Mouse (Mus musculus): Measurements from ENCODE around the gene Prg4. TPM values are rescaled to one million over a fixed set of nuclear protein-coding genes. Genes with fewer than 3 reads are reported as not detected.

The Prg4 gene
- 0.35 and 0.58 TPM in 2 replicates for polyA plus RNA-seq (2015; fragmentation: Nextera tagmentation; extraction: Ambion mirVana)

DNA sequence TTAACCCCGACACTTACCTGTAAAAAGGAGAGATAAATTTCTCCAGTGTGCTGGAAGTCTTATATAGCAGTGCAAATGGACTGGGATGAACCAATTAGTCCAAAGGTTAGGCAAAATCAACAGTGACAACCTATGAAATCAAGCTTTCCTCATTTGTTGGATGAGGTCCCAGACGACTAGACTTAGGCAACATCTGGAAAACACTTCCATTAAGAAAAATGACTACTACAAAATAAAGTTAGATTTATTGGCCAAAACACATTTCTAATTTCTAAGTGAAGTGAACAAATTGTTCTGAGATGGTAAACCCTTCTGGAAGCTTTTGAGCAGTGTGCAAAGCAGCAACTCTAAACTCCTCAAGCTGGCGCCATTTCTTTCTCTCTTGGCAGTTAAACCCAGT, at the start of gene Prg4:
Prg4 (minus strand) TSS at position 34 of the 400 bp plus-strand sequence.
- ATAC-seq (ENCODE audit: low FRiP score), result no peak
- no peak within 1 kb of the TSS for H3K4me3 ChIP-seq
- H3K27ac ChIP-seq, result no peak within 1 kb of the TSS
- no peak within 1 kb of the TSS for H3K9ac ChIP-seq
- H3K9me3 ChIP-seq, result no peaks in the 10 kb centered on the region
- no peaks in the 10 kb centered on the region for H3K27me3 ChIP-seq
- H3K36me3 ChIP-seq, result no peaks in the 10 kb centered on the region
- WGBS, result 93% methylated on average over 3 of the region's 3 CpGs
- H3K4me1 ChIP-seq (replicated peaks), result no peaks in the 10 kb centered on the region
- H3K4me2 ChIP-seq, result no peak within 1 kb of the TSS

DNA sequence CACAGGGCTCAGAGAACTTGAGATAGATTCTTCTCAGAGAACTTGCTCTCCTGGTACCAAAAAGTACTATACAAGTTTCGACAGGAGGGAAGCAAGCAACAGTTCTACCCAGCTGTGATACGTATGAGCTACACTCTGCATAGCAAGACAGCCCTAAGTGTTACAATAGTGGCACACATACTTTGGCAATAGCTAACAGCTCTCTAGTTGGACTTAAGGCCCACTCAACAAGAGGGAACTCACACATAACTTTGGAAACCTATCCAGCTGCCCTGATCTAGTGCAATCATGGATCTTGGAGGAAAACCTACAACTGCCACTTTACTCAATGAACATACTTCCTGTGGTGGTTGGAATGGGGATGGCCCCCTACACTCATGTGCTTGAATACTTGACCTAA, 47.1 kb upstream of the Prg4 start:
- Histone ChIP-seq H3K9ac (no peak overlapping the region), H3K4me2 (no peak overlapping the region), H3K9me3 (no peaks in the 10 kb centered on the region), H3K36me3 (no peaks in the 10 kb centered on the region), H3K4me1 (replicated peaks) (no peaks in the 10 kb centered on the region), H3K27me3 (no peaks in the 10 kb centered on the region), H3K27ac (no peak overlapping the region), H3K4me3 (no peak overlapping the region)
- WGBS, result 92% methylated on average over 2 of the region's 2 CpGs
- ATAC-seq (ENCODE audit: low FRiP score), result no peak

DNA sequence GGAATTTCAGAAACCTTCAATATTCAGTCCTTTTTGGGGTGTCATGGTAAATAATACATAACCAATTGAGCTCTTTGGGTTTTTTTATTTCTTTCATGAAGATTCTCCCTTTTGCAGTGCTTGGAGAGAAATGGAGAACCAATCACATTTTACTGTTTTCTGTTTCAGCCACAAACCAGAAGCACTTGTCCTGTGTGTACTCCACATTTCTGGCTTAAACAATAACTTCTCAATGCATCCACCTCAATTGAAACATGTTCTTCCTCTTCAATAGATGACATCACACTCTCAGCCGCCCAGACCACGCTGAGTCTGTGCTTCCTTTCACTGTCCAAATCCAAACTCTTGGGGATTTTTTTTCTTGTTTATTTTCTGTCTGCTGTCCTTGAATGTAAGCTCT, 39.8 kb upstream of the Prg4 start:
- H3K4me1 ChIP-seq (replicated peaks), result no peaks in the 10 kb centered on the region
- ATAC-seq (ENCODE audit: low FRiP score), result no peak
- no peak overlapping the region for H3K4me3 ChIP-seq
- no peaks in the 10 kb centered on the region for H3K27me3 ChIP-seq
- no peak overlapping the region for H3K4me2 ChIP-seq
- H3K27ac ChIP-seq, result no peak overlapping the region
- no peaks in the 10 kb centered on the region for H3K36me3 ChIP-seq
- H3K9ac ChIP-seq, result no peak overlapping the region
- WGBS, result 66% methylated on average over 2 of the region's 2 CpGs
- no peaks in the 10 kb centered on the region for H3K9me3 ChIP-seq

DNA sequence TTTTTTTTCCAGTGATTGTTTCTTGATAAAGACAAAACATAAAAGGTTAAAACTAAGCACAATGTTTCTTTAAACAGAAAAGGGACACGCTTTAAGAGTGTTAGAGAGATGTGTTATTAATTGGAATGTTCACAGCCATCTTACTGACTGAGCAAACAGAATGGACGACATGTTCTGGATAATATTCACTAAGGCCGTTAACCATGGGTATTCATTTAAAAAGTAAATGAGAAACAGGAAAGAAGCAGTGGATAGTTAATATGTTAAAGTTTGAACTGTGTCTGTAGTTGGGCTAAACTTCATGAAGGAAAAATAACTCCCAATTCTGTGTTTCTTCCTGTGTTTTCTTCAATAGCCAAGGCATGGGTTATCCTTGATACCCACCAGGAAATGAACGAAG, 37.4 kb upstream of the Prg4 start:
- Histone ChIP-seq H3K9me3 (no peaks in the 10 kb centered on the region), H3K4me2 (no peak overlapping the region), H3K4me1 (replicated peaks) (no peaks in the 10 kb centered on the region), H3K9ac (no peak overlapping the region), H3K27me3 (no peaks in the 10 kb centered on the region), H3K4me3 (no peak overlapping the region), H3K36me3 (no peaks in the 10 kb centered on the region), H3K27ac (no peak overlapping the region)
- WGBS, result 85% methylated on average over 4 of the region's 4 CpGs
- no peak for ATAC-seq (ENCODE audit: low FRiP score)

DNA sequence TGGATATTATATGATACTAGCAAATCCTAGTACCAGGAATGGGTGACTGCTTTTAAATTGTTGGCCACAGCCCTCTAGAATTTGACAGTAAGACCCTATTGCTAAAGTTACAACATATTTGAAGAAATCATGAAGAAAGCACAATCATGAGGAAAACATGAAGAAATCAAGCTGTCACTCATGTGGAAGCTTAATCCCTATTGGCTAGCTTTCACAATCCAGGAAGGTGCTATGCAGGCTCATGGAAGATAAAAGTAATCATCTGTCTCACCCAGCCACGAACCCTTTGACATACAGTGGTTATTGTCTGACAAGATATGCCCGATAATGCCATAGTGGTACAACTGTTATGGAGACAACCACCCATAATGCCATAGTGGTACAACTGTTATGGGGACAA, 32.2 kb upstream of the Prg4 start:
- Histone ChIP-seq H3K4me3 (no peak overlapping the region), H3K4me1 (replicated peaks) (no peaks in the 10 kb centered on the region), H3K36me3 (no peaks in the 10 kb centered on the region), H3K9me3 (no peaks in the 10 kb centered on the region), H3K27ac (no peak overlapping the region), H3K4me2 (no peak overlapping the region), H3K27me3 (no peaks in the 10 kb centered on the region), H3K9ac (no peak overlapping the region)
- no peak for ATAC-seq (ENCODE audit: low FRiP score)
- WGBS, result 90% methylated on average over 2 of the region's 2 CpGs

DNA sequence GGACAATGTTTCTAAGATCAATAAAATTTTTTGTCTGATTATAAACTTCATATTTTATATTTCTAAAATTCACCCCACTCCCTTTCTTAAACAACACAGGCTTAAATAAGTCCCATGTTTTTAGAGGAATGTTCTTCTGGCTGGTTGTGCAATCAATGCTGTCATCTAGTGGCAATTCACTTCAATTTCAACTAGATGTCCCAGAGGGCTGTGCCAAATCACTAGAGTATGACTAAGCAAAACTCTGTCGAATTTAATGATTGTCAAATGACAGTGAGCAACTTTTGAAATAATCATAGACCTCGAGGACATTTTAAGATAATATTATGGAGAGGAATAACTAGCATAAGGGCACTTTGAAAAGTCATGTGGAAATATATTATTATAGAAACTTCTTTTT, 31.7 kb upstream of the Prg4 start:
- H3K9ac ChIP-seq, result no peak overlapping the region
- H3K36me3 ChIP-seq, result no peaks in the 10 kb centered on the region
- no peak overlapping the region for H3K27ac ChIP-seq
- no peaks in the 10 kb centered on the region for H3K27me3 ChIP-seq
- no peak for ATAC-seq (ENCODE audit: low FRiP score)
- WGBS, result 81% methylated on average over 2 of the region's 2 CpGs
- H3K9me3 ChIP-seq, result no peaks in the 10 kb centered on the region
- H3K4me1 ChIP-seq (replicated peaks), result no peaks in the 10 kb centered on the region
- no peak overlapping the region for H3K4me2 ChIP-seq
- H3K4me3 ChIP-seq, result no peak overlapping the region

DNA sequence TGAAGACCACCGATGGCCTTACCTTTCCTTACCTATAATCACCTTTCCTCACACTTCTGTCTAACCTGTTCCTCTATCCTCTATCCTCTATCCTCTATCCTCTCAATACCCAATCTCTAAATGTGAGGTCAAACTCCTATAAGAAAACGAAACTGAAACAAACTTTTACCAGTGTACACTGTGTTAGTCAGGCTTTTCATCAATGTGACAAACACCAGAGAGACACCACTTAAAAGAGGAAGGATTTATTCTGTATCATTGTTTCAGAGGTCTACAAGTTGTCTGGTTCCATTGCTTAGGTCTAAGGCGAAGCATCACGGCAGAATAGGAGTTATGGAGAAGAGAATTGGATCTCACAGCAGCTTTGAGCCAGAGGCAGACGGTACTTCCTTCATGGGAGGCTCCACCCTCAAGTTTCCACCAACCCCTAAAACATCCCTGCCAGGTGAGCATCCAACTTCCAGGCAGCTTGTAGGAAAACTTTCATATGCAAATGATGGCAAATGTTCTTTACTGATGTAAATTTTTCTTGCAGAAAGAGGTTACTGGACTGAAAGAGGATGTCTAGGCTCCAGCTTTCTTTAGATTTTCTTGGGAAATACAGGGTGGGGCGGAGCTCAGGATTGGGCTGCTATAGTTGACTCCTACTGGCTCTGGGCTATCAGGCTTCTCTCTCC, 30.8 kb upstream of the Prg4 start:
- Histone ChIP-seq H3K4me2 (no peak overlapping the region), H3K9me3 (no peaks in the 10 kb centered on the region), H3K27me3 (no peaks in the 10 kb centered on the region), H3K4me3 (no peak overlapping the region), H3K9ac (no peak overlapping the region), H3K4me1 (replicated peaks) (no peaks in the 10 kb centered on the region), H3K27ac (no peak overlapping the region), H3K36me3 (no peaks in the 10 kb centered on the region)
- no peak for ATAC-seq (ENCODE audit: low FRiP score)
- WGBS, result 85% methylated on average over 6 of the region's 6 CpGs

DNA sequence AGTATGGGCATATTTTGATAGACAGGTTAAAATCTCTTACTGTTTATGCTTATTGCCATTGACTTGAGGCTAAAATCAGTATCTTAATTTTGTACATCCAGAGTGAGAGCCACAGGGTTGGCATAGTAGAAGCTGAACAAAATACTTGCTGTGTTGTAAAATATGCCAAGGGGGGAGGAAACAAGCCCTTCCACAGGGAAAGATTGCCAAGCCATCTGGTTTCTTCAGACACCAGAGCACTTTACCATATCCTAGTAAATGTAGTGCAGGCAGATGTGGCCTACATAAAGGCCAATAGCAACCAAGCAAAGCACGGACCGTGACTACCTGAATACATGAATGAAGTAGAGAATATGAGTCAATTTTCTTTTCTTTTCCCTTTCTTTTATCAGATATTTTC, 23.2 kb upstream of the Prg4 start:
- H3K27me3 ChIP-seq, result no peaks in the 10 kb centered on the region
- H3K4me2 ChIP-seq, result no peak overlapping the region
- no peaks in the 10 kb centered on the region for H3K4me1 ChIP-seq (replicated peaks)
- WGBS, result 95% methylated on average over 2 of the region's 2 CpGs
- H3K4me3 ChIP-seq, result no peak overlapping the region
- no peaks in the 10 kb centered on the region for H3K9me3 ChIP-seq
- H3K9ac ChIP-seq, result no peak overlapping the region
- no peak for ATAC-seq (ENCODE audit: low FRiP score)
- H3K36me3 ChIP-seq, result no peaks in the 10 kb centered on the region
- no peak overlapping the region for H3K27ac ChIP-seq

DNA sequence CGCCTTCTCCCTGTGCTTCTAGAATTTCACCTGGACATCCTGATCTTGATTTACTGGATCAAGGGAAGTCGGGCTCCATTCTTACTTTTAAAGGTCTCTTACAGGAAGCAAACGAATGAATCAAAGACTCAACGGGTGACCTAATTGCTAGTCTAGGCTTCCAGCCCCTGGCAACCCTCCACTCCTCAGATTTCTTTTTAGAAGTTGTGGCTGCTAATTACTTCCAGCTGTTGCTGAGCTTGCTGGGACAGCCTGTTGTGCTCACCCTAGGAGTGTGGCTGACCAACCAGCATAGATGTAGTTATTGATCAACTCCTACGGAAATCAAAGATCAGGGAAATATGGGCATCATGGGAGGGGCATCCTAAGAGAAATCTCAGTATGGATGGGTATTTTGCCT, 14.7 kb upstream of the Prg4 start:
- Histone ChIP-seq H3K4me2 (no peak overlapping the region), H3K9ac (no peak overlapping the region), H3K36me3 (no peaks in the 10 kb centered on the region), H3K27me3 (no peaks in the 10 kb centered on the region), H3K9me3 (no peaks in the 10 kb centered on the region), H3K4me1 (replicated peaks) (no peaks in the 10 kb centered on the region), H3K4me3 (no peak overlapping the region), H3K27ac (no peak overlapping the region)
- 82% methylated on average over 5 of the region's 5 CpGs for WGBS
- ATAC-seq (ENCODE audit: low FRiP score), result no peak

DNA sequence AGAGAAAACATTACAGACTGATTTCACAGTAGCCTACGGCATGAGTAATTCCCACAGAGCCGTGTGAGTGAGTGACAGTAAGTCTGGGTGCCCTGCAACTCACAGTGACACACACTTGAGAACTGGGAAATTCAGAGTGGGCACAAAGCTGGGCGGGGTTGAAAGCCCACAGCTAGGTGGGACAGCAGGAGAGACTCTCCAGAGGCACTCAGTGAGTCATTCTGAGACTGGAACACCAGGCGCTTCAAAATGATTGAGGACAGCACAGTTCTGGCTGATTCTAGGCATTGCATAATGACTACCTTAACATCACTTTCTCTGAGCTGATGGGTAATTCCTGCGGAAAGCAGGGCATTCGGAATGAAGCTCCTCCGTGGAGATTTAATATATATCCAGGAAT, 6.6 kb upstream of the Prg4 start:
- H3K27me3 ChIP-seq, result no peaks in the 10 kb centered on the region
- H3K4me1 ChIP-seq (replicated peaks), result no peaks in the 10 kb centered on the region
- 82% methylated on average over 7 of the region's 7 CpGs for WGBS
- no peak overlapping the region for H3K9ac ChIP-seq
- H3K4me3 ChIP-seq, result no peak overlapping the region
- H3K4me2 ChIP-seq, result no peak overlapping the region
- no peaks in the 10 kb centered on the region for H3K36me3 ChIP-seq
- ATAC-seq (ENCODE audit: low FRiP score), result no peak
- no peak overlapping the region for H3K27ac ChIP-seq
- H3K9me3 ChIP-seq, result peaks cover 5% of the 10 kb centered on the region; the same call in 1 of the 2 replicates

DNA sequence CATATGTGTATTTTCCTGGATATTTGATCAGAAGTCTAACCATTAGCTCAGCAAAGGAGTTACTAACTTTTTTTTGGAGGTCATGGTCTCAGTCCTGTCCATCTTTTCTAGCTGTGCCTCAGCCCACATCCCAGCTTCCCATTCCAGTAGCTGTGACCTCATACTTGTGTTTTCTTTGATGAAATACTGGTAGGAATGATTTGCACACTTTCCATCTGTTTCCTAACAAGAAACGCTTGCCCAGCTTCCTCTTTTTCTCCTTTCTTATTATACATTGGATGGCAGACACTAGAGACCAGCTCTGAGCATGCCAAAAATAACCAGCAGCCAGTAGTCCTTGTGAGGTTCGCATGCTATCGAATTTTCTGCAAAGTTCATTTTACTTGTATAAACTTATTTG, 4.0 kb upstream of the Prg4 start:
- Histone ChIP-seq H3K9me3 (peaks cover 5% of the 10 kb centered on the region; the same call in 1 of the 2 replicates), H3K9ac (no peak overlapping the region), H3K4me3 (no peak overlapping the region), H3K27ac (no peak overlapping the region), H3K27me3 (no peaks in the 10 kb centered on the region), H3K4me2 (no peak overlapping the region), H3K4me1 (replicated peaks) (no peaks in the 10 kb centered on the region), H3K36me3 (no peaks in the 10 kb centered on the region)
- WGBS, result 92% methylated on average over 3 of the region's 3 CpGs
- ATAC-seq (ENCODE audit: low FRiP score), result no peak

DNA sequence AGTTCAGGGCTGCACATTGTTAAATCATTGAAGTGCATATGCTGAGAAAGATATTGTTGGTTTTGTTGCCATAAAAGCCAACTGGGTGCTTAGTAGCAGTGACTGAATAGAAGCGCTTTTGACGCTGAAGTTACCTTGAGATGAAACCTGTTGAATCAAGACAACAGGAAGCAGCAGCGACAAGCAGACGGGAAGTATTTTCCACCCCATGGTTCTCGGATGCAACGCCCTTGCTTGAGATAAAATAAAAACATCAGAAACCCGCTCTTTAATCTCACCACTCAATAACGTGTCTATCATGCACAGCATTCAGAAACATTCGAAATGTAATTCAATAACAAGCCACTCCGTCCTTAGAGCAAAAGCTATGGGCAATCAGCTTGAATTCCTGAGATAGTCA, 601 bp downstream of the Prg4 start:
- Histone ChIP-seq H3K27ac (no peak overlapping the region), H3K4me3 (no peak overlapping the region), H3K27me3 (no peaks in the 10 kb centered on the region), H3K36me3 (no peaks in the 10 kb centered on the region), H3K9ac (no peak overlapping the region), H3K9me3 (no peaks in the 10 kb centered on the region), H3K4me2 (no peak overlapping the region), H3K4me1 (replicated peaks) (no peaks in the 10 kb centered on the region)
- WGBS, result 90% methylated on average over 10 of the region's 10 CpGs
- ATAC-seq (ENCODE audit: low FRiP score), result no peak

DNA sequence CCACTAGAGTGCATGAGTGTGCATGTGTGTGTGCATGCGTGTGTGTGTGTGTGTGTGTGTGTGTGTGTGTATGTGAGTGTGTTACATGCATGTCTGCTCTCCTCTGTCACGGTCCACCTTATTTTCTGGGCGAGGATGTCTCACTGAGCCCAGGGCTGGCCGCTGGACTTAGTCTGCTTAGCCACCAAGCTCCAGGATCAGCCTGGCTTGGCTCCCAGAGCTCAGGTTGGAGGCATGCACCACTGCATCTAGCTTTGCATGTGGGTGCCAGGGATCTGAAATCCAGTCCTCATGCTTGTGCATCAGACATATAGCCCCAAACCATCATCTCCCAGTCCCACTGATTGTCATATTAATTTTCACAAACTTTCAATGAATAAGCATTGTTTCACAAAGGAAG, 2.3 kb downstream of the Prg4 start:
- H3K4me2 ChIP-seq, result no peak overlapping the region
- ATAC-seq (ENCODE audit: low FRiP score), result no peak
- no peak overlapping the region for H3K4me3 ChIP-seq
- H3K27ac ChIP-seq, result no peak overlapping the region
- 94% methylated on average over 4 of the region's 4 CpGs for WGBS
- no peaks in the 10 kb centered on the region for H3K4me1 ChIP-seq (replicated peaks)
- H3K9me3 ChIP-seq, result no peaks in the 10 kb centered on the region
- no peak overlapping the region for H3K9ac ChIP-seq
- H3K27me3 ChIP-seq, result no peaks in the 10 kb centered on the region
- no peaks in the 10 kb centered on the region for H3K36me3 ChIP-seq
